Mouse (Mus musculus) T-cell, adult 2 months (primary cell): ENCODE results near the gene Mark2.
A peak's percentile ranks its signal among the peaks of the same experiment; 100 is the strongest.

Experiments
- DNase-seq: peaks from one replicate; pipeline ENCODE4 v3.0.0; 2022; ENCODE audit warnings: low spot score

Mark2 gene

GRCm38 (mm10) chr19:7267091-7267741 lies 74.4 kb downstream of the Mark2 start, which contains the start of gene Rcor2:
Gene Rcor2, plus strand, starts transcription at chr19:7267325.
- no peak for DNase-seq

- DNase-seq, result no peak
Observed at GRCm38 (mm10) chr19:7266421-7266831, 75.2 kb downstream of the Mark2 start.

GRCm38 (mm10) chr19:7265478-7266191 lies 76.0 kb downstream of the Mark2 start:
- no peak for DNase-seq

- no peak for DNase-seq
Observed at GRCm38 (mm10) chr19:7264766-7265331, 76.8 kb downstream of the Mark2 start.

- peak; percentile 73 for DNase-seq
Observed at GRCm38 (mm10) chr19:7264088-7264765, 77.4 kb downstream of the Mark2 start.

GRCm38 (mm10) chr19:7262592-7262991 lies 79.1 kb downstream of the Mark2 start:
- DNase-seq, result no peak

GRCm38 (mm10) chr19:7261964-7262363 lies 79.7 kb downstream of the Mark2 start:
- DNase-seq, result no peak

- no peak for DNase-seq
Observed at GRCm38 (mm10) chr19:7261476-7261875, 80.2 kb downstream of the Mark2 start.

GRCm38 (mm10) chr19:7257881-7258280 lies 83.8 kb downstream of the Mark2 start:
- DNase-seq, result no peak

- DNase-seq, result no peak
Observed at GRCm38 (mm10) chr19:7246021-7246420, 95.6 kb downstream of the Mark2 start.

- peak; percentile 93 for DNase-seq
Observed at GRCm38 (mm10) chr19:7240782-7241690, 100.6 kb downstream of the Mark2 start, which contains the start of gene Naa40. Gene Naa40, minus strand, starts transcription at chr19:7241183.

GRCm38 (mm10) chr19:7240291-7240690 lies 101.4 kb downstream of the Mark2 start:
- DNase-seq, result peak; percentile 11

- no peak for DNase-seq
Observed at GRCm38 (mm10) chr19:7239574-7239973, 102.1 kb downstream of the Mark2 start.

- no peak for DNase-seq
Observed at GRCm38 (mm10) chr19:7236742-7237141, 104.9 kb downstream of the Mark2 start.

GRCm38 (mm10) chr19:7236011-7236410 lies 105.6 kb downstream of the Mark2 start:
- no peak for DNase-seq

GRCm38 (mm10) chr19:7235461-7235860 lies 106.2 kb downstream of the Mark2 start:
- DNase-seq, result no peak

GRCm38 (mm10) chr19:7234537-7235221 lies 107.0 kb downstream of the Mark2 start:
- DNase-seq, result peak; percentile 77

GRCm38 (mm10) chr19:7226511-7226914 lies 115.1 kb downstream of the Mark2 start:
- DNase-seq, result no peak
